Mouse (Mus musculus) embryonic facial prominence, embryonic 11.5 days (tissue): ENCODE data around the gene Glrp1. TPM values are rescaled to one million over a fixed set of nuclear protein-coding genes. Genes with fewer than 3 reads are reported as not detected.

Source experiments
- ATAC-seq: fragments of 200-750 bp; cut with Nextera tagmentation; replicated peaks from 2 replicates; pipeline ENCODE4 v1.8.0; 2017; ENCODE audit warnings: low read depth; ENCODE audit not compliant: insufficient number of reproducible peaks, low FRiP score, low TSS enrichment
- DNase-seq: peaks from one replicate; pipeline ENCODE4 v3.0.0-alpha.2; 2015; ENCODE audit warnings: low spot score
- H3K27ac ChIP-seq: fragments of 300-500 bp; sonication (generic); replicated peaks from 2 replicates; pipeline ENCODE4 v1.5.1; 2014; ENCODE audit warnings: mild to moderate bottlenecking, low read depth, low read length, control low read depth
- H3K27me3 ChIP-seq: fragments of 300-500 bp; sonication (generic); 2 replicates; pipeline ENCODE4 v1.6.1; 2014; ENCODE audit warnings: mild to moderate bottlenecking, low read length, moderate library complexity, mixed read lengths; ENCODE audit not compliant: control insufficient read depth, insufficient read depth
- H3K36me3 ChIP-seq: fragments of 300-500 bp; sonication (generic); replicated peaks from 2 replicates; pipeline ENCODE4 v1.6.1; 2014; ENCODE audit warnings: low read depth, mild to moderate bottlenecking, low read length, moderate library complexity, mixed read lengths; ENCODE audit not compliant: control insufficient read depth, insufficient read depth
- H3K4me1 ChIP-seq: fragments of 300-500 bp; sonication (generic); 2 replicates; pipeline ENCODE4 v1.6.1; 2014; ENCODE audit warnings: low read length, mixed read lengths; ENCODE audit not compliant: control insufficient read depth, insufficient read depth
- H3K4me2 ChIP-seq: fragments of 300-500 bp; sonication (generic); 2 replicates; pipeline ENCODE4 v1.6.1; 2014; ENCODE audit warnings: low read depth, mild to moderate bottlenecking, control low read depth, low read length, moderate library complexity
- H3K4me3 ChIP-seq: fragments of 300-500 bp; sonication (generic); 2 replicates; pipeline ENCODE4 v1.5.1; 2014; ENCODE audit warnings: low read depth, low read length, control low read depth
- H3K9ac ChIP-seq: fragments of 300-500 bp; sonication (generic); replicated peaks from 2 replicates; pipeline ENCODE4 v1.6.1; 2014; ENCODE audit warnings: mild to moderate bottlenecking, control low read depth, low read length
- H3K9me3 ChIP-seq: fragments of 300-500 bp; sonication (generic); replicated peaks from 2 replicates; pipeline ENCODE4 v1.6.1; 2016; ENCODE audit warnings: mild to moderate bottlenecking, low read length, inconsistent platforms, mixed read lengths; ENCODE audit not compliant: control insufficient read depth
- WGBS: fragments of 180-500 bp; shearing (Covaris S2); extraction: QIAGEN DNeasy Blood & Tissue Kit; methylation state at CpG from one replicate; pipeline ENCODE4 v1.1.7; 2014; 5-methylcytosine and 5-hydroxymethylcytosine counted together
- polyA plus RNA-seq: library from polyadenylated mRNA; unstranded; fragments of >200 nt; fragmentation: Nextera tagmentation; extraction: Ambion mirVana; gene quantifications from 2 replicates; pipeline ENCODE4 v1.2.1, GENCODE M21; 2014

Gene Glrp1
- polyA plus RNA-seq, 1 experiment from 2014 or later: not detected

DNA sequence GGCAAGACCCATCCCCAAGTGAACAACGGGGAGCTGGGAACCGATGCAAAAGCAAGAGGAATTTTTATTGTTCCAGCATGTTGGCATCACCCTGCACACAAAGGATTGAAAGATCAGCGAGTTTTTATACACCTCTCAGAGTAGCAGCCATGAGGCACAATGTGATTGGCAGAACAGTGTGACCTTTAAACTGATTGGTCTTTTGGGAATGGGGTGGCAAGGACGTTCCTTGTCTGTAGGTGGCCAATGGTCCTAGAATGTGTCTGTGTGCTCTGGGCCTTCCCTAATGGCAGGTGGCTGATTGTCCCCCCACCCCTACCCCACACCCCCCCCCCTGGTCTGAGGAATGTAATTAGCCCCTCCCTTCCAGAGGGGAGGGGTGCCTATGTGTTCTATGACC, 50.7 kb downstream of the Glrp1 start:
- DNase-seq: no peak
- 86% methylated on average over 4 of the region's 4 CpGs for WGBS

GRCm38 (mm10) chr1:88456451-88457072, 53.3 kb downstream of the Glrp1 start:
- H3K27me3 ChIP-seq: no peaks in the 10 kb centered on the region
- DNase-seq: peak; percentile 85
- ATAC-seq: peak; percentile 75
- no peak overlapping the region for H3K27ac ChIP-seq
- no peak overlapping the region for H3K4me3 ChIP-seq
- no peak overlapping the region for H3K9ac ChIP-seq
- no peaks in the 10 kb centered on the region for H3K9me3 ChIP-seq
- no peaks in the 10 kb centered on the region for H3K4me1 ChIP-seq
- H3K36me3 ChIP-seq: no peaks in the 10 kb centered on the region
- no peak overlapping the region for H3K4me2 ChIP-seq
- WGBS: 56% methylated on average over 14 of the region's 14 CpGs

More for the DNA sequence above, 50.7 kb downstream of the Glrp1 start:
- no peak overlapping the region for H3K4me3 ChIP-seq
- no peaks in the 10 kb centered on the region for H3K4me1 ChIP-seq
- no peak for ATAC-seq
- no peaks in the 10 kb centered on the region for H3K9me3 ChIP-seq
- no peak overlapping the region for H3K4me2 ChIP-seq
- no peak overlapping the region for H3K9ac ChIP-seq
- no peaks in the 10 kb centered on the region for H3K36me3 ChIP-seq
- H3K27ac ChIP-seq: no peak overlapping the region
- no peaks in the 10 kb centered on the region for H3K27me3 ChIP-seq

GRCm38 (mm10) chr1:88455761-88456160, 54.1 kb downstream of the Glrp1 start:
- Histone ChIP-seq H3K9me3 (no peaks in the 10 kb centered on the region), H3K9ac (no peak overlapping the region), H3K27ac (no peak overlapping the region), H3K36me3 (no peaks in the 10 kb centered on the region), H3K4me3 (no peak overlapping the region), H3K4me1 (no peaks in the 10 kb centered on the region), H3K4me2 (no peak overlapping the region), H3K27me3 (no peaks in the 10 kb centered on the region)
- WGBS: 74% methylated on average over 3 of the region's 3 CpGs
- DNase-seq: no peak
- no peak for ATAC-seq

DNA sequence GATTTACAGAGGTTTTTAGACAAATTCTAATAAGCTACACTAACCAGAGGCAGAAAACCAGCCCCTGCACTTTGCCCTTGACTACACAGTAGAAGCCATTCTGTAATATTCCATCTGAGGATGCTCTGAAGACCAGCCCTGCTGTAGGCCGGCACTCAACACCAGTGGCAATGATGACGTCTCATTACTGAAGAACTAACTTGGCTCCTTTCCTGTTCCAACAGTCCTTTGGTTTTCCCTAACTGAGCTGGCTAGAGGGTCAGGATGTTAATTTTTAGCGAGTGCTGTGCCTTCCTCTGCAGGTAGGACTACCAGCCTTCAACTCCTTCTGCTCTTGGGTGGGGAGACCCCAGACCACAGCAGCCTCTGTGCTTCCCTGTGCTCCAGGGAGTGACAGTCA, 55.2 kb downstream of the Glrp1 start:
- Histone ChIP-seq H3K27me3 (no peaks in the 10 kb centered on the region), H3K36me3 (no peaks in the 10 kb centered on the region), H3K9me3 (no peaks in the 10 kb centered on the region), H3K4me2 (no peak overlapping the region), H3K27ac (no peak overlapping the region), H3K4me3 (no peak overlapping the region), H3K4me1 (no peaks in the 10 kb centered on the region), H3K9ac (no peak overlapping the region)
- ATAC-seq: no peak
- no peak for DNase-seq
- WGBS: 50% methylated on average over 3 of the region's 3 CpGs

- no peak overlapping the region for H3K9ac ChIP-seq
- DNase-seq: no peak
- 89% methylated on average over 6 of the region's 6 CpGs for WGBS
- no peak overlapping the region for H3K4me3 ChIP-seq
- no peaks in the 10 kb centered on the region for H3K4me1 ChIP-seq
- no peak for ATAC-seq
- H3K27ac ChIP-seq: no peak overlapping the region
- H3K9me3 ChIP-seq: no peaks in the 10 kb centered on the region
- H3K27me3 ChIP-seq: no peaks in the 10 kb centered on the region
- H3K36me3 ChIP-seq: no peaks in the 10 kb centered on the region
- no peak overlapping the region for H3K4me2 ChIP-seq
Measured at GRCm38 (mm10) chr1:88452198-88452597, 57.7 kb downstream of the Glrp1 start.

DNA sequence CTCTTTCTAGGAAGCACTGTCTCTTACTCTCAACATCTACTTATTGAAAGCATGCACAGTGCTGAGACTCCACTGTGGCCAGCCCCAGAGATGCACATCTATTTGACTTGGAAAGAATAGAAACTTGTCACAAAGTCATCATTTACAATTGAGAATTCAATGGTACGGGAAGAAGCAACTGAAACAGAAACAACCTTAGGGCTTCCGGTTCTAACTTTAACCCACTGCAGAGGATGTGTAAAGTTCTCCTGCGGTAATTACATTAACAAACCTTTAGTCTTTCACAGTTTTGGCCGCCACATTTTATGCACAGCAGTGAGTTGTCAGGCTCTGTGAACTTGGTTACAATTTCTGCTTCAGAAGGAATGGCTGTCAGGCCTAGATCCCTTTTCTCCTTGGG, 59.2 kb downstream of the Glrp1 start:
- 87% methylated on average over 4 of the region's 4 CpGs for WGBS
- no peaks in the 10 kb centered on the region for H3K9me3 ChIP-seq
- H3K27me3 ChIP-seq: no peaks in the 10 kb centered on the region
- H3K4me1 ChIP-seq: no peaks in the 10 kb centered on the region
- no peaks in the 10 kb centered on the region for H3K36me3 ChIP-seq
- H3K9ac ChIP-seq: no peak overlapping the region
- H3K4me3 ChIP-seq: no peak overlapping the region
- no peak overlapping the region for H3K4me2 ChIP-seq
- ATAC-seq (no peak), DNase-seq (no peak)
- no peak overlapping the region for H3K27ac ChIP-seq

Other genes with a start within 250 kb of the Glrp1 start
- 139 and 152 TPM in 2 replicates for gene Hjurp, start 232.4 kb downstream of the Glrp1 start, polyA plus RNA-seq
- not detected in 2 replicates for gene Trpm8, start 232.4 kb downstream of the Glrp1 start, polyA plus RNA-seq
- 0.63 TPM in 1 of 2 replicates, not detected in the other for gene Spp2, start 103.1 kb downstream of the Glrp1 start, polyA plus RNA-seq
- gene Arl4c, start 192.2 kb upstream of the Glrp1 start, polyA plus RNA-seq: 6.4 and 6.7 TPM in 2 replicates